Mouse (Mus musculus): Measurements from ENCODE around the gene Rab11fip3. TPM values are rescaled to one million over a fixed set of nuclear protein-coding genes. Genes with fewer than 3 reads are reported as not detected.

Gene Rab11fip3
- polyA plus RNA-seq, 1 experiment from 2014 or later: 30.4 TPM

DNA sequence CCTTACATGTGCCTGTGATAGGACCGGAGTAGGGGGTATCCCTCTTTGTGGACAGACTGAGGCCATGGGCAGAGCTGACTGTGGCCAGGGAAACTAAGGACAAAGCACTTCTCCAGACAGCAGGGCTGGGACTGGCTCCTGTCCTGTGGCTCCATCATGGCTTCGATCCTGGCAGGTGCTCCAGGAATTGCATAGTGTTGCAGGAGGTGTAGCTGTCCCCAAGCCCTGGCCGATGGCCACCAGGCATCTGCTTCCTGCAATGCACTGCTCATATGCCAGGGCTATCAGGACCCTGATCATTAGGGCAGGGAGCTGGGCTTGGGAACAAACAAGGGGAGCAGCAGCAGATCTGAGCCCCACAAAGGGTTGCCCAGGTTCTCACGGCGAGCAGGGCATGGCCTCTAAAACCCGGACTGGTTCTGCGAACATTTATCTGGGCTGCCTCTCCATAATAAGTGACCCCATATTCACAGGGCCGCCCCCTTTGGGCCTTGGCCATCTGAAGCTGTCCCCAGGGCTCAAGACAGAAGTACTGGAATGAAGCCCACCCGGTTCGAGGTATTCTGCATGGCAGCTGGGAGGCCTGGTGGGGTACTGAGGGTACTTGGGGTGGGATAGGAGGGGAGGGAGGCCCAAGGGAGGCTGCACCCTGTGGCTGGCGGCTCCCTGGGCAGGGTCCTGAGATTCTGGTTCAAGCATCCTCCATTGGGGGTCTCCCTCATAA lies 110.4 kb downstream of the Rab11fip3 start:
- no peak for ATAC-seq (ENCODE audit: insufficient number of reproducible peaks, insufficient read depth, low FRiP score, low TSS enrichment)
- 91% methylated on average over 11 of the region's 11 CpGs for WGBS
- Histone ChIP-seq H3K4me2 (replicated peaks) (no peak overlapping the region), H3K9ac (no peak overlapping the region), H3K9me3 (no peaks in the 10 kb centered on the region), H3K27me3 (0 out of 2 replicates have a peak, but pooled peaks cover 8% of the 10 kb centered on the region), H3K4me3 (no peak overlapping the region), H3K27ac (no peak overlapping the region), H3K36me3 (peaks cover 56% of the 10 kb centered on the region), H3K4me1 (peaks cover 4% of the 10 kb centered on the region; the same call in 1 of the 2 replicates)

DNA sequence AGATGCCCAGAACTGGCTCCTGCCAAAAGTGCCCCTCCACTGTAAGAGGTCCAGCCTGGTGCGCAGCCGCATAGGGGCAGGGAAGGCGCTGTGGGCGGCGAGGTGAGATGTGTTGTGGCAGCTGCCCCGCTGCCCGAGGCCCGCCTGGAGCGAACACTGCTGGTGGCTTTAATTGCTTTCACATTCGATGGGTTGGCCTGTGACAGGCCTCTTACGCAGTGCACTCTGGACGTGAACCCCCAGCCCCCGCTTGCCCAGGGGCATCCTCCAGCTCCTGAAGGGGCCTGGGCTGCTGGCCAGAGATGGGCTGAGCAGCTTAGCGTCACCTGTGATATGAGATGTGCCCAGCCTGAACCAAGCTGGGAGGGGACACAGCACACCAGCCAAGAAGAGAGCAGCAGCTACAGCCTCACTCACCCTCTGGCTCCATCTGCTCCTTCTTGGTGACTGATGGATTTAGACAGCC lies 111.7 kb downstream of the Rab11fip3 start:
- no peak for ATAC-seq (ENCODE audit: insufficient number of reproducible peaks, insufficient read depth, low FRiP score, low TSS enrichment)
- Histone ChIP-seq H3K27me3 (peaks cover 19% of the 10 kb centered on the region), H3K9ac (no peak overlapping the region), H3K36me3 (peaks cover 43% of the 10 kb centered on the region), H3K4me2 (replicated peaks) (no peak overlapping the region), H3K4me3 (no peak overlapping the region), H3K9me3 (no peaks in the 10 kb centered on the region), H3K4me1 (peaks cover 4% of the 10 kb centered on the region; the same call in 1 of the 2 replicates), H3K27ac (no peak overlapping the region)
- WGBS: 75% methylated on average over 14 of the region's 14 CpGs

DNA sequence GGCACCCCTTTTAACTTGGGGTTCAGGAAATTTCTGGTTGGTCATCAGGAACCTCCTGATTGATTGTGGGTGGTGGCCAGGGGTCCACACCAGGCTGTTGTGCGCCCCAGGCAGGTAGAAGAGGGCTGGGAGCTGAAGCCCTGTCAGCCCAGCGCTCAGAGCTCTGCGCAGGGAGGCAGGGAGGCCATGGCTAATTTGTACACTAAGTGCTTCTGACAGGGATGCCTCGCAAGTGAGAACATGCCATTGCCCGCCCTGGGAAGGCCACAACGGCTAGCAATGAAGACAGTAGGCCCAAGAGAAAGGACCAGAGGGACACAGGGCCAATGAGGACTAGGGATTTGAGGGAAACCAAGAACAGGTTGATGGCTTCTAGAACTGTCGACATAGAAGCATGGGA lies 112.7 kb downstream of the Rab11fip3 start:
- no peak overlapping the region for H3K9ac ChIP-seq
- no peak overlapping the region for H3K4me2 ChIP-seq (replicated peaks)
- H3K36me3 ChIP-seq: peaks cover 33% of the 10 kb centered on the region
- no peaks in the 10 kb centered on the region for H3K9me3 ChIP-seq
- H3K27me3 ChIP-seq: peaks cover 29% of the 10 kb centered on the region
- no peak overlapping the region for H3K27ac ChIP-seq
- peaks cover 10% of the 10 kb centered on the region; the same call in 1 of the 2 replicates for H3K4me1 ChIP-seq
- no peak overlapping the region for H3K4me3 ChIP-seq
- ATAC-seq (ENCODE audit: insufficient number of reproducible peaks, insufficient read depth, low FRiP score, low TSS enrichment): no peak
- 72% methylated on average over 7 of the region's 7 CpGs for WGBS

DNA sequence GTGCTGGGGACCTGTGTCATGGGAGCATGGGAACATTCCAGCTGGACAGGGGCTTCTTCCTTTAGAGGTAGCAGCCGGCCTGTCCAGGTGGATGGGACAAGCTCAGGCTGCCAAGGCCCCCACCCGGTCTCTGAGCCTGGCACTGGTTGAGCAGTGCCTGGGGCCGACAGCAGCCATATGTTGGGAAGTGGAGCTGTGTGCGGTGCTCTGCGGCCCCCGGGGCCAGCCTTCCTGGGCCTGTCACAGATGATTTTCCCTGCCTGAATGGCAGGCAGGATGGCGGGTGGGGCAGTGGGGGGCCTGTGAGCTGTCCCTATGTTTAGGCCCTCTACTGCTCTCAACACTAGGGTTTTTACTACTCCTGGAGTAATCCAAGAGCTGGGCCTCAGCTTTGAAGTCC lies 113.2 kb downstream of the Rab11fip3 start:
- H3K27ac ChIP-seq: no peak overlapping the region
- H3K27me3 ChIP-seq: peaks cover 33% of the 10 kb centered on the region
- no peak overlapping the region for H3K9ac ChIP-seq
- ATAC-seq (ENCODE audit: insufficient number of reproducible peaks, insufficient read depth, low FRiP score, low TSS enrichment): no peak
- 61% methylated on average over 7 of the region's 7 CpGs for WGBS
- H3K4me2 ChIP-seq (replicated peaks): no peak overlapping the region
- H3K4me1 ChIP-seq: peaks cover 14% of the 10 kb centered on the region; the same call in 1 of the 2 replicates
- peaks cover 29% of the 10 kb centered on the region for H3K36me3 ChIP-seq
- no peaks in the 10 kb centered on the region for H3K9me3 ChIP-seq
- H3K4me3 ChIP-seq: no peak overlapping the region

DNA sequence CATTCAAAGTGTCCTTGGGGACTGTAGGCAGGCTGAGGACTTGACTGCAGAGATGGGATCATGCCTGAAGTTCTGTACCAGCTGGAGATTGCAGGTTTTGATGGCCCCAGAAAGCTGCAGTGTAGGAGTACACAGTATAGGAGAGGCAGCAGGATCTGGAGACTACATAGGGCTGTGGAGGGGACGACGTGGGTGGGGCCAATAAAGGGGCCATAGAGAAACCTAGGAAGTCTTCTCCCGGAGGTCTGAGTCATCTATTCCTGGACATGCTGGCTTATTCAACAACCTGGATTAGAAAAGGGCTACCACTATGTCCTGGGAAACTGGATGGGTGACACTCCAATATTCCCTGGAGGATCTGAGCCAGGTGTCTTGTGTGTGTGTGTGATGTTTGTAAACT lies 113.6 kb downstream of the Rab11fip3 start:
- H3K9ac ChIP-seq: no peak overlapping the region
- peaks cover 27% of the 10 kb centered on the region for H3K36me3 ChIP-seq
- H3K27ac ChIP-seq: no peak overlapping the region
- no peak overlapping the region for H3K4me2 ChIP-seq (replicated peaks)
- peaks cover 19% of the 10 kb centered on the region; the same call in 1 of the 2 replicates for H3K4me1 ChIP-seq
- H3K9me3 ChIP-seq: no peaks in the 10 kb centered on the region
- H3K4me3 ChIP-seq: no peak overlapping the region
- 59% methylated on average over 3 of the region's 3 CpGs for WGBS
- peaks cover 38% of the 10 kb centered on the region for H3K27me3 ChIP-seq
- no peak for ATAC-seq (ENCODE audit: insufficient number of reproducible peaks, insufficient read depth, low FRiP score, low TSS enrichment)

DNA sequence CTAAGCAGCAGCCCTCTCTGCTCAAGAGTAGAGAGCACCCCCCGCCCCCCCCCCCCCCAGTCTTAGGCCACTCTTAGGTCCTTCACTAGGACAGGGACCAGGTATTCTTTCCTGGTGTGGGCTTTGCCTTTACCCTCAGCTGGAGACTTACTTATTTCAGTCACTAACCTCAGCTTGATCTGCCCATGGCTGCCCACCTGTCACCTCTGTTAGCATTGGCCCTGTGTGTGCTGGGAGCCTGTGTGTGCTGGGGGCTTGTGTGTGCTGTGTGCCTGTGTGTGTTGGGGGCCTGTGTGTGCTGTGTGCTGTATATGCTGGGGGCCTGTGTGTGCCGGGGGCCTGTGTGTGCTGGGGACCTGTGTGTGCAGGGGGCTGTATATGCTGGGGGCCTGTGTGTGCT lies 114.7 kb downstream of the Rab11fip3 start:
- H3K9me3 ChIP-seq: no peaks in the 10 kb centered on the region
- no peak for ATAC-seq (ENCODE audit: insufficient number of reproducible peaks, insufficient read depth, low FRiP score, low TSS enrichment)
- WGBS: 92% methylated on average over 1 of the region's 2 CpGs
- H3K4me1 ChIP-seq: peaks cover 19% of the 10 kb centered on the region; the same call in 1 of the 2 replicates
- peaks cover 49% of the 10 kb centered on the region for H3K27me3 ChIP-seq
- no peak overlapping the region for H3K4me2 ChIP-seq (replicated peaks)
- H3K27ac ChIP-seq: no peak overlapping the region
- no peak overlapping the region for H3K4me3 ChIP-seq
- peaks cover 16% of the 10 kb centered on the region for H3K36me3 ChIP-seq
- H3K9ac ChIP-seq: no peak overlapping the region

DNA sequence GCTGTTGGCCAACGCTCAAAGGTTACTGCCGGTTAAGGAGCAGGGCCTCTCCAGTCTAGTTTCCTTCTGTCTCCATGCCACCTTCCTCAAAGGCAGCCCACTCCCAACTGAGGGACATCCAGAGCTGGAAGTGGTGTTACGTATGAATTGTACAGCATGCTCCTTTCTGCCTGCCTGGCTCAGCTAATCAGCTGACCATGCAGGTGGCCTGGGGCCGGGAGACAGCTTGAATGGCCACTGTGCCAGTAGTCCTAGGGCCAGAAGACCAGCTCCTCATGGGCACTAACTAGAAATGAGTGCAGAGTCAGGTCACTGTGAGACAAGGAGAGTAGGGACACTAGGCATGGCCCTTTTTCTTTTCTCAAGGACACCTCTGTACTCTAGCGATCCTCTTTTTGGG lies 116.2 kb downstream of the Rab11fip3 start:
- H3K4me3 ChIP-seq: no peak overlapping the region
- no peak overlapping the region for H3K9ac ChIP-seq
- H3K27me3 ChIP-seq: peaks cover 50% of the 10 kb centered on the region
- H3K4me1 ChIP-seq: peaks cover 19% of the 10 kb centered on the region; the same call in 1 of the 2 replicates
- WGBS: 77% methylated on average over 5 of the region's 5 CpGs
- H3K4me2 ChIP-seq (replicated peaks): no peak overlapping the region
- no peak for ATAC-seq (ENCODE audit: insufficient number of reproducible peaks, insufficient read depth, low FRiP score, low TSS enrichment)
- no peak overlapping the region for H3K27ac ChIP-seq
- H3K36me3 ChIP-seq: peaks cover 7% of the 10 kb centered on the region; the same call in 1 of the 2 replicates
- no peaks in the 10 kb centered on the region for H3K9me3 ChIP-seq

DNA sequence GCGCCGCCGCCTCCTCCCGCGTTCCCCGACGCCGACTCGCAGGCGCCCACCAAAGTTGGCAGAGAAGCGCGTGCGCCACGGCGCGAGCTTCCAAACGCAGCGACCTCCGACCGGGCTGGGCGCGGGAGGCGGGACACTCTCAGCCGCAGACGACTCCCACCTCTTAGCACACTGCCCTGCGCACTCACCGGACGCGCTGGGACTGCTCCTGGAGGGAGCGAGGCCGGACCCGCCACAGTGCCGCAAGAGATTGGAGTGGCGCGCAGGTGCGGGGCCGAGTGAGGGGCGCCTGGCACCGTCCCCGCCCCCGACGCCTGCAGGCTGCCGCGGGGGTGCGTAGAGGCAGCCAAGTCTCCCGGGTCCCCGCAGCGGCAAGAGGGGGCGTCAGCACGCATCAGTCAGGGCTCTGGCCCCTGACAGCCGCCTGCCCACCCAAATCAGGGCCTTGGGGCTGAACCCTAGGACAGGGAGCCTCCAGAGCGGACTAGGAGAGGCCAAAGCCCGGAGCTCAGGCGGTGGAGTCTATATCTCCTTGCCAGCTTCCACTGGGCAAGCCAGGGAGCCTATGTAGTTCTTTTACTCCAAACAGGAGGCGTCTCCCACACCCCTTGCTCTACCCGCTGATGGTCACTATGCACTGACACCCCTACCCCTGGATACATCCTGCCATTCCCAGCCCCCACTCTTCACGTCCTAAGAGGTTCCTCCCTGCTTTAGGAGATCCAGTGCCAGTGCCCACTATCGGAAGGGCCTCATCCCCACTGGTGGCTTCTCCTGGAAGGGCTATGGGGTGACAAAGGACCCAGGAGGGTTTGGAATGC lies 117.3 kb downstream of the Rab11fip3 start, which contains the start of gene A930017K11Rik:
Gene A930017K11Rik, minus strand, starts transcription at position 763 of the 821 bp plus-strand sequence.
- Histone ChIP-seq H3K36me3 (no peaks in the 10 kb centered on the region), H3K9ac (peak within 1 kb of the TSS; percentile 41; the same call in 1 of the 2 replicates), H3K4me2 (replicated peaks) (peak within 1 kb of the TSS; percentile 66), H3K9me3 (no peaks in the 10 kb centered on the region), H3K27me3 (peaks cover 50% of the 10 kb centered on the region), H3K27ac (no peak within 1 kb of the TSS), H3K4me3 (peak within 1 kb of the TSS; percentile 39), H3K4me1 (peaks cover 15% of the 10 kb centered on the region; the same call in 1 of the 2 replicates)
- 2% methylated on average over 58 of the region's 58 CpGs for WGBS
- ATAC-seq (ENCODE audit: insufficient number of reproducible peaks, insufficient read depth, low FRiP score, low TSS enrichment): no peak

DNA sequence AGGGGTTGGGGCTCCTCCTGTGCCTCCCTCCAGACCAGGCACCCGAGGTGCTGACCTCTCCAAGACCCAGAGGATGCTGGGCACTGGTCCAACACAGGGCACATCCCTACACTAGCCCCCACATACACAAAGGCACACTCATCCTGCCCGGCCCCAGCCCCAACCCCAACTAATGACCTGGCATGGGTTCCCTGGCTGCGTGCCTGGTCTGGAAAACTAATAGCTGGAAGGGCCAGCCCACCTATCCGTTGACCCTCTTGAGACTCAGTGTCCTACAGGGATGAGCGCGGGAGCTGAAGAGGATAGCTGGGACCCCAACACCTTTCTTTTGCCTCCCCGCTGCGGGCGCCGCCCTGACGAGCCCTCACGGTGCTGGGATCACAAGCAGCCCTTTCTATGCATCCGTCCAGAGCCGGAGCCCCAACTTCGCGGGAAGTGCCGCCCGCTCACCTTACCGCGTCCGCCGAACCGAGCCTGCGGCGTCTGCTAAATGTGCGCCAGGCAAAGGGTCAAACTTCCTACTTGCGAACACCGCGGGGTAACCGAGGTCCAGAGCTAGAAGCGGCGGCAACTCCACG lies 118.0 kb downstream of the Rab11fip3 start:
- H3K9ac ChIP-seq: peak overlapping the region; percentile 41; the same call in 1 of the 2 replicates

DNA sequence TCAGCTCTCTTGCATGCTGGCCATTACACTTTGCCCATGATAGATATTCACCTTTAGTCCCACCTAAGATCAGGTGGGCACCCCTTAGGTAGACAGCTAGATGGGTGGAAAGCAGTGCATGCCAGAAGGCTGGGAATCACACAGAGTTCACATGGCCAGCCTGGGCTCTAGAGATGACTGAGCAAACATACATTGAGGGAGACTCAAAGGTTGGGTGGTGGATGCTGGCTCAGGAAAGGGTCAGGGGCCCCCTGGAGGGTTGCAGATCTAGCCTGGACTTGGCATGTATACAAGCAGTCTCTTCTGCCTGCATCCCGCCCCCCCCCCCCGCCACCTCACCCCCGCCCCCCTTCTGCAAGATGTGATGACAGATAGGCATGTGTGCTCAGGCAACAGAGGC lies 118.6 kb downstream of the Rab11fip3 start:
- no peak overlapping the region for H3K9ac ChIP-seq
- no peak overlapping the region for H3K4me3 ChIP-seq
- no peaks in the 10 kb centered on the region for H3K9me3 ChIP-seq
- H3K4me1 ChIP-seq: peaks cover 15% of the 10 kb centered on the region; the same call in 1 of the 2 replicates
- no peak overlapping the region for H3K27ac ChIP-seq
- no peak for ATAC-seq (ENCODE audit: insufficient number of reproducible peaks, insufficient read depth, low FRiP score, low TSS enrichment)
- WGBS: 25% methylated on average over 1 of the region's 3 CpGs
- H3K27me3 ChIP-seq: peaks cover 50% of the 10 kb centered on the region
- H3K36me3 ChIP-seq: no peaks in the 10 kb centered on the region
- peak overlapping the region; percentile 66; the same call in 1 of the 2 replicates for H3K4me2 ChIP-seq (replicated peaks)

More for the DNA sequence above, 118.0 kb downstream of the Rab11fip3 start:
- H3K4me2 ChIP-seq (replicated peaks): peak overlapping the region; percentile 66
- H3K36me3 ChIP-seq: no peaks in the 10 kb centered on the region
- H3K9me3 ChIP-seq: no peaks in the 10 kb centered on the region
- WGBS: under 1% methylated on average over 33 of the region's 33 CpGs
- peak overlapping the region; percentile 39 for H3K4me3 ChIP-seq
- H3K27ac ChIP-seq: no peak overlapping the region
- peaks cover 50% of the 10 kb centered on the region for H3K27me3 ChIP-seq
- no peak for ATAC-seq (ENCODE audit: insufficient number of reproducible peaks, insufficient read depth, low FRiP score, low TSS enrichment)
- peaks cover 15% of the 10 kb centered on the region; the same call in 1 of the 2 replicates for H3K4me1 ChIP-seq

DNA sequence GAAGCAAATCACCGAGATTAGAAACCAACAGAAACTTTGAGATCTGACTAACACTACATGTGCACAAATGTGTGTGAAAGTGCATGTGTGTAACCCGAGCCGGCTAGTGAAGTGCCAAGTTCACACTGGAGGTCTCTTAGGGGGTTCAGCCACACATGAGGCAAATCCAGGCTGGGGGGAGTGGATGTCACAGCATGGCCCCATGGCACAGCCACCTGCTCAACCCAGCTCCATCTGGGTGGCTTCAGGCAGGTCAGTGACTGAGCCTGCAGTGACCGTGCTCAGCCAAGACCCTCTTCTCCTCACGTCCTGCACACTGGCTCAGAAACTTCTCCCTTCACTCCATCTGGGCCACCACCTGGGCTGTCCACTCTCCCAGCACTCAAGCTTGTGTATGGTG lies 119.4 kb downstream of the Rab11fip3 start:
- Histone ChIP-seq H3K27me3 (peaks cover 50% of the 10 kb centered on the region), H3K4me3 (no peak overlapping the region), H3K9ac (no peak overlapping the region), H3K9me3 (no peaks in the 10 kb centered on the region), H3K4me2 (replicated peaks) (no peak overlapping the region), H3K36me3 (no peaks in the 10 kb centered on the region), H3K4me1 (peaks cover 15% of the 10 kb centered on the region; the same call in 1 of the 2 replicates), H3K27ac (no peak overlapping the region)
- no peak for ATAC-seq (ENCODE audit: insufficient number of reproducible peaks, insufficient read depth, low FRiP score, low TSS enrichment)
- WGBS: 76% methylated on average over 5 of the region's 5 CpGs

Measured in embryonic facial prominence, embryonic 12.5 days (tissue).